Mouse (Mus musculus) lung, adult 2 months (tissue): ENCODE measurements around the gene Zdhhc14.

Experiments used
- CTCF ChIP-seq: fragments of 200-500 bp; IDR thresholded peaks from 2 replicates; pipeline ENCODE4 v1.5.1; 2011; ENCODE audit warnings: mild to moderate bottlenecking, low read length, control low read depth; ENCODE audit not compliant: insufficient read depth
- POLR2A ChIP-seq: fragments of 200-500 bp; IDR thresholded peaks from 2 replicates; pipeline ENCODE4 v1.6.1; 2011; ENCODE audit warnings: low read depth, mild to moderate bottlenecking, control low read depth, low read length, borderline replicate concordance; ENCODE audit errors: extremely low read depth

GRCm38 (mm10) chr17:5770265-5771249, 278.2 kb downstream of the Zdhhc14 start:
- TF ChIP-seq CTCF (no peak), POLR2A (no peak)
